Mouse (Mus musculus): ENCODE results near the gene Mgll.

- no peak for TF ChIP-seq POLR2A (IDR thresholded peaks at IDR 0.05; ENCODE audit: borderline replicate concordance, low read depth, low read length)
- TF ChIP-seq CTCF (IDR thresholded peaks at IDR 0.05; ENCODE audit: low read depth, low read length): no peak
These were observed 48.4 kb upstream of the Mgll start for GRCm38 (mm10) chr6:88675815-88676214.

Data from bone marrow macrophage, adult 2 months (primary cell).